Mouse (Mus musculus) lung, postnatal 0 days (tissue): ENCODE data around the gene Zfp688. TPM values are rescaled to one million over a fixed set of nuclear protein-coding genes. Genes with fewer than 3 reads are reported as not detected.
A peak's percentile ranks its signal among the peaks of the same experiment; 100 is the strongest.
"Not testable (repeated sequence)": the region's sequence is repeated elsewhere in the genome, so short reads cannot be mapped to it uniquely, and the experiment has no call there.

Source experiments
- ATAC-seq: fragments of 200-750 bp; cut with Nextera tagmentation; 2 replicates; pipeline ENCODE4 v1.8.0; 2017; ENCODE audit warnings: moderate library complexity
- DNase-seq: peaks from one replicate; pipeline ENCODE4 v3.0.0-alpha.2; 2016; ENCODE audit warnings: low spot score
- H3K27ac ChIP-seq: fragments of 300-500 bp; sonication (generic); 2 replicates; pipeline ENCODE4 v1.5.1; 2014; ENCODE audit warnings: antibody characterized with exemption, mild to moderate bottlenecking, low read length, mixed read lengths
- H3K27me3 ChIP-seq: fragments of 300-500 bp; sonication (generic); replicated peaks from 2 replicates; pipeline ENCODE4 v1.6.1; 2014; ENCODE audit warnings: low read length, mixed read lengths; ENCODE audit not compliant: insufficient read depth
- H3K36me3 ChIP-seq: fragments of 300-500 bp; sonication (generic); 2 replicates; pipeline ENCODE4 v1.6.1; 2014; ENCODE audit warnings: low read length, mixed read lengths; ENCODE audit not compliant: insufficient read depth
- H3K4me1 ChIP-seq: fragments of 300-500 bp; sonication (generic); 2 replicates; pipeline ENCODE4 v1.6.1; 2014; ENCODE audit warnings: antibody characterized with exemption, low read depth, low read length, mixed read lengths; ENCODE audit not compliant: insufficient read depth
- H3K4me2 ChIP-seq: fragments of 300-500 bp; sonication (generic); replicated peaks from 2 replicates; pipeline ENCODE4 v1.6.1; 2014; ENCODE audit warnings: low read depth, mild to moderate bottlenecking, low read length, moderate library complexity, mixed read lengths
- H3K4me3 ChIP-seq: fragments of 300-500 bp; sonication (generic); 2 replicates; pipeline ENCODE4 v1.5.1; 2014; ENCODE audit warnings: low read depth, low read length
- H3K9ac ChIP-seq: fragments of 300-500 bp; sonication (generic); replicated peaks from 2 replicates; pipeline ENCODE4 v1.6.1; 2014; ENCODE audit warnings: low read depth, mild to moderate bottlenecking
- H3K9me3 ChIP-seq: fragments of 300-500 bp; sonication (generic); 2 replicates; pipeline ENCODE4 v1.6.1; 2016; ENCODE audit warnings: low read length, mixed read lengths
- CTCF ChIP-seq: IDR thresholded peaks from 2 replicates; pipeline ENCODE4 v1.5.1; 2016; ENCODE audit warnings: antibody characterized with exemption, mild to moderate bottlenecking
- EP300 ChIP-seq: IDR thresholded peaks from 2 replicates; pipeline ENCODE4 v1.6.1; 2016; ENCODE audit warnings: antibody characterized with exemption, mild to moderate bottlenecking, control low read depth
- WGBS: fragments of 180-500 bp; shearing (Covaris S2); extraction: QIAGEN DNeasy Blood & Tissue Kit; methylation state at CpG from one replicate; pipeline ENCODE4 v1.1.7; 2014; 5-methylcytosine and 5-hydroxymethylcytosine counted together
- polyA plus RNA-seq: library from polyadenylated mRNA; unstranded; fragments of >200 nt; fragmentation: Nextera tagmentation; extraction: Ambion mirVana; gene quantifications from 2 replicates; pipeline ENCODE4 v1.2.1, GENCODE M21; 2015

Zfp688 gene
- polyA plus RNA-seq, 1 experiment from 2014 or later = 27.4 TPM

DNA sequence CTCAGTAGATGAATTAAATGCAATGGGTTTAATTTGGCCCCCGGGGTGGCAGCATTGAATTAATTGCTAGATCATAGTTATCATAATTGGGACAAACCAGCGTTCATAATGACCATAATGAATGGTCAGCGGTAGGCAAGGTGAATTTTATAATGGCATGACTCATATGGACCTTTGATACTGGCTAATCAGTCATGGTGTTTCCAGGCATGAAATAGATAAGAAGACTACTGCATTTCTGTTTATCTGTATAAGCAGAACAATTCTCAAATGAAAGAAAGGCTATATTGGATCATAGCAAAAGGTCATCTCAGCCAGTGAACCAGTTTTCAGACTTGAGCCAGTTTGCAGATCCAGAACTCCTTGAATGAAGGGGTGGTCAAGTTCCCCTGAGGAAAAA, 21.5 kb downstream of the Zfp688 start:
- no peak overlapping the region for H3K4me2 ChIP-seq

DNA sequence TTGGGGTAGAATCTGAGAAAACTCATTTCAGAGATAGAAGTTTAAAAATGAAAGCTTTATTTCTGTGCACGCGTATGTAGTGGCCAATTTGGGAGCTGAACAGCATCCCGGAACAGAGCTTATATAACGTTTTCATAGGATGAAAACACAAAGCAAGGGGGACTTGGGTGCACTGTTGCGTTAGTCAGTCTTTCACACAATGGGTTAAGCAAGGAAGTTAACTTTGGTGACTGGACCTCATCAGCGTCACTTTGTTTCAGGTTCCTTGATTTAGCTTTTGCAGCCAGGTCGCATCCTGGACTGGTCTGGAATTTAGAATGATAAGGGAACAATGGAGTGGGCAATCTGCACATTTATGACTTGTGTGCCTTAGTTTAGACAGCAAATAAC, 27.9 kb downstream of the Zfp688 start:
- peak overlapping the region; percentile 27; the same call in 1 of the 2 replicates for H3K9ac ChIP-seq
- peak; percentile 11 for ATAC-seq
- H3K4me2 ChIP-seq = peak overlapping the region; percentile 85
- peak overlapping the region; percentile 58 for H3K4me3 ChIP-seq
- TF ChIP-seq CTCF (no peak), EP300 (peak; percentile 37; the same call in 1 of the 2 replicates)
- H3K27me3 ChIP-seq = no peaks in the 10 kb centered on the region
- H3K36me3 ChIP-seq = no peaks in the 10 kb centered on the region
- no peaks in the 10 kb centered on the region for H3K9me3 ChIP-seq
- peak overlapping the region; percentile 44 for H3K27ac ChIP-seq
- DNase-seq = no peak
- H3K4me1 ChIP-seq = peaks cover 8% of the 10 kb centered on the region; the same call in 1 of the 2 replicates
- 11% methylated on average over 7 of the region's 7 CpGs for WGBS

More for the DNA sequence above, 21.5 kb downstream of the Zfp688 start:
- Histone ChIP-seq H3K27ac (no peak overlapping the region), H3K9me3 (no peaks in the 10 kb centered on the region), H3K4me1 (no peaks in the 10 kb centered on the region), H3K27me3 (no peaks in the 10 kb centered on the region), H3K36me3 (no peaks in the 10 kb centered on the region), H3K4me3 (no peak overlapping the region), H3K9ac (no peak overlapping the region)
- ATAC-seq = no peak
- WGBS = 65% methylated on average over 3 of the region's 3 CpGs
- TF ChIP-seq EP300 = no peak
- DNase-seq = no peak

DNA sequence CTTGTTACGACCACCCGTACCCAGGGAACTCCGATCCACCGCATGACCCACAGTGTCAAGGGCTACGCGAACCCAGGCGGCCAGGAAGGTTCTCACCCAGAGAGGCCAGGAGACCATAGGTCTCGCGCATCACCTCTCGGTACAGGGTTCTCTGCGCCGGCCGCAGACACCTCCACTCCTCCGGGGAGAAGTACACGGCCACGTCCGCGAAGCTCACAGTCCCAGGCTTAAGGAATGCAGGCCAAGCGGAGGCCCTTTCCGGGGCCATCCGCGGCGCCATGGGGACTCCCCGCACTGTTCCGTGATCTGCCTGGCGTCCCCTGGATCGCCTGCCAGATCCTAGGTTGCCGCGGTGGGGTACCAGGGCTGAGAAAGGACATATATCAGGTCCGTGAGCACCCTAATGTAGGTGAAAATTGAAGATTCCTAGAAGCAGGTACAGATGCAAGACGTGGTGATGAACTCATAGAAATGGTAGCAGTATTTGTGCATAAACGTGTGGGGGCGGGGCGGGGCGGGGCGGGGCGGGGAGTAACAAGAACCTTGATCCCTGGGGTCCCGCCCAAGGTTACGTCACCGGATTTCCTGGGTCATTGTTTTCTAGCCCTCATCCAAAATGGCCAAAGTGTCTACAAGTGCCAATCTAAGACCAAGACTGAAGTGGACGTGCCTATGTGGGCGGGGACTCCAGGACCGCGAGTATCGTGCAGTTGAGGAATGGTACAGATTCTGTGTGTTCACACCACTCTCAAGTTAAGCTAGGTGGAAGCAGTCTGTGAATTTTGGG, 28.5 kb downstream of the Zfp688 start, which contains the start of gene E430018J23Rik:
TSS of gene E430018J23Rik (minus strand) at position 473 of the 787 bp plus-strand sequence.
- ATAC-seq = peak; percentile 98
- WGBS = under 1% methylated on average over 45 of the region's 45 CpGs
- H3K27ac ChIP-seq = peak within 1 kb of the TSS; percentile 89

DNA sequence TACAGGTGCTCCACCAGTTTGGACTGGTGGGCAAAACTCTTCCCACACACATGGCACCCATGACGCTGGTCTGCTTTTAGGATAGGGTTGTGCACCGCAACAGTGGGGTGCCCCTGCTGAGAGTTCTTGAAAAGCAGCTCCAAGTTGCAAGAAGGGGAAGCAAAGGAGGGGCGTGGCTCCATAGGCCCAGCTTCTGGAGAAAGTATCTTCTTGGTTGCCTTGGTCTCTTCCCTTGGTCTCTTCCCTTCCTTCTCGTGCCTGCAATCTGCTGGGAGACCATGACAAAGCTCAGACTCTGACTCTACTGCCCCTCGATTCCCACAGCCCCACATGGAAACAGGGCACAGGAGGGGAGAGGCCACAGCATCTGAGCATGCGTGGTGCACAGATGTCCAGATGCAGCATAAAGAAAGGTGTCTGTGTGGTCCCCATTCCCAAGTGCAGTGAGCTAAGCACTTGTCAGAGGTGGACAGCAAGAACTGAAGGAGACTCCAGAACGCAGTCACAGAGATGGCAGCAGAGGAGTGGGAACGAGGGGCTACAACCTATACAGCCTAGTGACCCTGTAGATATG, 29.5 kb downstream of the Zfp688 start:
- TF ChIP-seq EP300 (no peak), CTCF (no peak)
- WGBS = 76% methylated on average over 8 of the region's 8 CpGs
- Histone ChIP-seq H3K36me3 (no peaks in the 10 kb centered on the region), H3K4me1 (peaks cover 8% of the 10 kb centered on the region; the same call in 1 of the 2 replicates), H3K27ac (no peak overlapping the region), H3K27me3 (no peaks in the 10 kb centered on the region), H3K4me2 (peak overlapping the region; percentile 85), H3K4me3 (no peak overlapping the region), H3K9ac (0 out of 2 replicates have a peak overlapping the region, but pooled peaks have one; percentile 90), H3K9me3 (no peaks in the 10 kb centered on the region)
- DNase-seq (no peak), ATAC-seq (no peak)

More for the DNA sequence above, 28.5 kb downstream of the Zfp688 start, which contains the start of gene E430018J23Rik:
- Histone ChIP-seq H3K4me2 (peak within 1 kb of the TSS; percentile 85), H3K4me3 (peak within 1 kb of the TSS; percentile 58), H3K4me1 (peaks cover 8% of the 10 kb centered on the region; the same call in 1 of the 2 replicates), H3K36me3 (no peaks in the 10 kb centered on the region), H3K9ac (peak within 1 kb of the TSS; percentile 90), H3K27me3 (no peaks in the 10 kb centered on the region), H3K9me3 (no peaks in the 10 kb centered on the region)
- TF ChIP-seq CTCF (no peak), EP300 (no peak)
- DNase-seq = peak; percentile 98

DNA sequence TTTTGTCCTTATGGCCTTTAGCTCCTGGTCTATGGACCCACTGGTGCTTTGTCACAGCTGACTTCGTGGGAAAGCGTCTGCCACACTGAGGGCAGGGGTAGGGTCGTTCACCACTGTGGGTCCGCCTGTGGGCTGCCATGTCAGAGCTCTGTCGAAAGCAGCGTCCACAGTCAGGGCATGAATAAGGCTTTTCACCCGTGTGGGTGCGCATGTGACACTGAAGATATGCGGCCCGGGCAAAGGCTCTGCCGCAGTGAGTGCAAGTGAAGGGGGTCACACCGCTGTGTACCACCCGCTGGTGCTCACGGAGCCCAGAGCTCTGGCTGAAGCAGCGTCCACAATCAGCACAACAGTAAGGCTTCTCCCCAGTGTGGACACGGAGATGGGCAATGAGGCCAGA, 30.3 kb downstream of the Zfp688 start:
- WGBS = 95% methylated on average over 16 of the region's 16 CpGs

DNA sequence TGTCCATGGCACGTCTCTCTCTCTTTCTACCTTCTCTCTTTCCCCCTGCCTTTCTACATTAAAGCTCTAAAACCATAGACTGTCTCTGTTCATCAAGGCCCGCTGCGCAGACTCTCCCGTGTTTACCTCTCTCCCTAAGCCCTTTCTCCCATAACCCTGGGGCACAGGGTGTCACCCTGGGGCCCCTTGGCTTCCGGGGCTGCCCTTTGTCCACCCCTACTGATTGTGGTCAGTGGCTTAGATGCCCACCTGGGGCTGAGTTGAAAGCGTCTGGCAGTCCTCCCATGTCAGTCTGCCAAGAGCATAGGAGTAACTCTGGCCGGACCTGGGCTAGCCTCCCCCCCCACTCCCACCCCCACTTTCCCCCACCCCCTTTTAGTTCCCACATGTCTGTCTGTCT, 31.6 kb downstream of the Zfp688 start:
- 75% methylated on average over 7 of the region's 7 CpGs for WGBS
- H3K27me3 ChIP-seq = no peaks in the 10 kb centered on the region
- no peak overlapping the region for H3K27ac ChIP-seq
- ATAC-seq (no peak), DNase-seq (no peak)
- no peak overlapping the region for H3K9ac ChIP-seq
- no peaks in the 10 kb centered on the region for H3K36me3 ChIP-seq
- TF ChIP-seq CTCF (no peak), EP300 (no peak)
- H3K4me2 ChIP-seq = no peak overlapping the region
- H3K9me3 ChIP-seq = no peaks in the 10 kb centered on the region
- no peak overlapping the region for H3K4me3 ChIP-seq
- peaks cover 8% of the 10 kb centered on the region; the same call in 1 of the 2 replicates for H3K4me1 ChIP-seq

More for the DNA sequence above, 30.3 kb downstream of the Zfp688 start:
- TF ChIP-seq CTCF = no peak
- TF ChIP-seq EP300 = no peak
- no peak overlapping the region for H3K9ac ChIP-seq
- H3K4me1 ChIP-seq = peaks cover 8% of the 10 kb centered on the region; the same call in 1 of the 2 replicates
- ATAC-seq (no peak), DNase-seq (no peak)
- no peak overlapping the region for H3K4me2 ChIP-seq
- H3K4me3 ChIP-seq = no peak overlapping the region
- H3K36me3 ChIP-seq = no peaks in the 10 kb centered on the region
- H3K9me3 ChIP-seq = no peaks in the 10 kb centered on the region
- H3K27me3 ChIP-seq = no peaks in the 10 kb centered on the region
- H3K27ac ChIP-seq = no peak overlapping the region

DNA sequence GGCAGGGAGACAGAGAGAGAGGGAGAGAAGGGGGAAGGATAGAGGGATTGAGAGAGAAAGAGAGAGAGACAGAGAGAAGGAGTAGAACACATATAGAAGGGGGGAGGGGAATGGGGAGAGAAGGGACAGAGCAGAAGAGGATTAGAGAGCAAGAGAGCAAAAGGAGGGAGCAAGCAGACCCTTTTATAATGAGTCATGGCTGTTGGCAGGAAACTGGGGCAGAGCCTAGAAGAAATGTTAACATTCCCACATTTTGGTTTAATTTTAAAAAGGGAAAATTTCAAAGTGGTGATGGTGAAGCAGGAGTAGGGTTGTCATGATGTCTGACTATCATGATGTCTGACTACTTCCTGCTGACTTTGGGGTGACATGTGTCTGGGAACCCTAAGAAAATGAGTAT, 33.7 kb downstream of the Zfp688 start:
- not testable (repeated sequence) for H3K27me3 ChIP-seq, H3K9ac ChIP-seq, H3K27ac ChIP-seq, H3K9me3 ChIP-seq, H3K36me3 ChIP-seq, ATAC-seq, H3K4me1 ChIP-seq, H3K4me3 ChIP-seq, DNase-seq, H3K4me2 ChIP-seq
